Mouse (Mus musculus) embryo, embryonic 10 days (tissue): Measurements from ENCODE around the gene Gorasp1.

Source experiments
- DNase-seq: peaks from one replicate; pipeline ENCODE4 v3.0.0-alpha.2; 2015; ENCODE audit warnings: low spot score

Gorasp1 gene

DNA sequence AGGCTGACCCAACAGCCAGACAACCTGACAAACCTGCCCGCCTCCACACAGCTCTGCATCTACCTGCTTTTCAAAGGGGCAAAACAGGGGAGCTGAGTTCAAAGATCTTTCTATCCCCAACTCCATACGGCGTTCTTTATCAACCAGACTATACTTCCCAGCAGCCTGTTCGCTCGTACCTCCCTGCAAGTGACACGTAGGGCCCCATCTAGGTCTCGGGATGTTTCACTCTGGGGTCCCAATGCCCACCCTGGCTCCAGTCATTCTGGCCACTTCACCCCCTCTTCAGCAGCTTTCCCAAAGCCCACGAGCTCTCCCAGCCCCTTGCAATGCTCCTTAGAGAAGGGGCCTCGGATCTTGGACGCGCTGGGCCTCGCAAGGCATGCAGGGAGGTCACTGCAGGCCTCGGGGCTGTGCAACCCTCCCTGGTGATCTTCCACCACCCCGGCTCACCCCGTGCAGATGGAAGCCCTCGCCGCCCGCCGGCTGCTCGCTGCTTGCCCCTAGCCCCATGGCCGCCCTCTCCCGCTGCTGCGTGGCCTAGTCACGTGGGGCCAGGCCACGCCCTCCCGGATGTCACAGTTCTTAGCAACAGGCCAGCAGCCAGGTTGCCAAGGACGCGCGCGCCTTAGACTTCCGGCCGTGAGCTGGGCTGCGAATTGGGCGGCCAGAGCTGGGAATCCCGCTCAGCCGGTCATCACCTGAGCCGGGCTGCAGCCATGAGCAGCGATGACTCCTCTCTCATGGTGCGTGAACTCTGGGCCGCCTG lies at the start of gene Gorasp1, which contains the start of gene Ttc21a:
TSS of gene Gorasp1 (minus strand) at position 561 of the 769 bp plus-strand sequence.
TSS of gene Ttc21a (plus strand) at position 602 of the 769 bp plus-strand sequence.
- DNase-seq = peak; percentile 99

DNA sequence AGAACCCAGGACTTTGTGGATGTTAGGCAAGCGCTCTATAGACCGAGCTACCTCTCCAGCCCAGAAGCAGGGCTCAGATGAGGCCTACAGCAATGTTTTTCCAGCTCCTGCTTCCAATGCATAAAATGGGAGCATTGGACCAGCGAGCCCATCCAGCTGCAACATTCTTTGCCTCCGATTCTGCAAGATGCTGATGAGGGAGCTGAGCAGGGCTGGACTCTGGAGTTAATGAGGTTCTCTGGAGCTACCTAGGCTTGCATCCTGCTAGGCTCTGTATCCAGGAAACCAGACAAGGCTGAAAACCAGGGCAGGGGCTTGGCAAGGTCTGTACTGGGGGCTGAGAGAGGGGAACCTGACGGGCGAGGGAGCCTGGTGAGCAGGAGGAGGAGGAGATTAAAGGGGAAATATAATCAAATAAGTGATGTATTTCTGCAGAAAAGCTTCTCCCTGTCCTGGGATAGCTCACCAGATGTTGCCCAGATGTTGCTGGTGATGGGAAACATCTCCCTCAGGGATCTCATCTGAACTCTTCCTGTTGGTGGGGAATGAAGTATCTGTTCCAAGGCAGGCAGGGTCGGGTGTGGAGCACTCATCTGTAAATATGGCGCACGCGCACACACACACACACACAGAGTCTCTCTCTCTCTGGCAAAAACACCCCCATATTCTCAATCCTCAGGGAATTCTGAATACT lies 48.7 kb upstream of the Gorasp1 start:
- DNase-seq = no peak

DNA sequence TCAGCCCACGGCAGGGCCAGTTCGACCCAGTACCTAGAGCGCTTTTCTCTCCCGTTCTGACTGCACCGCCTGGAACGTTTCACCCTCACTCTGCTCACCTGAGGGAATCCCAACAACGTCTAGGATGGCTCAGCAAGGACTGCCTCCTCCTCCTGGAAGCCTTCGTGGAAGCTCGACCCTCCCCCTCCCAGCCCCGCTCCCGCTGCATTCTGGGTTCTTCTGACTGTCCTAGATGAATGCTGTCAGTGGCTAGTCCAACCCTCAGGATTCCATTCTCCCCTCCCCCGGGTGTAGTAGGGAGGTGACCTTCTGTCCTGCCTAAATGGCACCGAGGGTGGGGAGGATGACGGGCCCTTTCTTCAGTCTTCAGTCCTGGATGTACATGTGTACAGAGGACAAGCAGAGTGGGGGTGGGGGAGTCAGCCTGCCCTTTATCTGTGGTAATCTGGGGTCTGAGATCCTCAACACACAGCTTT lies 47.2 kb upstream of the Gorasp1 start, which contains the start of gene Csrnp1:
TSS of gene Csrnp1 (minus strand) at position 123 of the 476 bp plus-strand sequence.
- DNase-seq = peak; percentile 66

DNA sequence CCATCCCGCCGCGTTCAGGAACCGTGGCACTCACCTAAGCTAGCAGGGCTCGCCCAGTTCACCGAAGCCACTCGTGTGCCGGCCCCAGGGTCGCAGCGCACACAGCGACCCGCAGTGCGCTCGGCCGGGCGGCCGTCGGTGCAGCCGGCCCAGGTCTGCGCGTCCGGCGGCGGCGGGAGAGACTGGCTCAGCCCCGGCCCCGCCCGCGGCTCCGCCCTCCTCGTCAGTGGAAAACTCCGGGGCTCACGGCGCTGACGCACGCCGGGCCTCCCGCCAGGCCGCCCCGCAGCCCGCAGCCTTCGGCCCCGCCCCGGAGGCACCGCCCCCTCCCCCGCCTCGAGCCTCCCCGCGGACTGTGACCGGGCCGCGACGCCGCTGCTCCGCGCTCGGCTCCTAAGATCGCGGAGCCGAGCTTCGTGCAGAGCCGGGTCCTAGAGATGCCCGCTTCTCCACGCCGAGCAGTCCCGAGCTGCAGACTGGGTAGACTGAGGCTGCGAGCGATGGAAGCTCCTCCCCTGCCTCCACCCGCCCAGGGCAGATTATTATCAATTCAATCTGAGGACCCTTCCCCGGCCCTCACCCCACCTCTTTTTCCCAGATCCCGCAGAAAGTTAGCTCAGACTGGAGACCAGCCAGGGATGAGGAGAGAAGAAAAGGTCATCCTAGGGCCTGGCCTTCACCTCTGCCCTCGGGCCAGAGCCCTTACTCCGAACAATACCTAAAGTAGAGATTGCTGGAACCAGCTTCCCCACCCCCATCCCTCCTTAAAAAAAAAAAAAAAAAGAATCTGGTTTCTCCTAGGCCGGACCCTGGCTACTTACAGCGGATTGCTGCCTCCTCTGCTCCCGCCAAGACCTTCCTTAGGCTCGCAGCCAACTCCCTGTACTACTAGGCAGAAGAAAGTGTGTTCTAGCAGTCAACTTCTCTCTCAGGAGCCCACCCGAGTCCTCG lies 46.5 kb upstream of the Gorasp1 start:
- peak; percentile 84 for DNase-seq

DNA sequence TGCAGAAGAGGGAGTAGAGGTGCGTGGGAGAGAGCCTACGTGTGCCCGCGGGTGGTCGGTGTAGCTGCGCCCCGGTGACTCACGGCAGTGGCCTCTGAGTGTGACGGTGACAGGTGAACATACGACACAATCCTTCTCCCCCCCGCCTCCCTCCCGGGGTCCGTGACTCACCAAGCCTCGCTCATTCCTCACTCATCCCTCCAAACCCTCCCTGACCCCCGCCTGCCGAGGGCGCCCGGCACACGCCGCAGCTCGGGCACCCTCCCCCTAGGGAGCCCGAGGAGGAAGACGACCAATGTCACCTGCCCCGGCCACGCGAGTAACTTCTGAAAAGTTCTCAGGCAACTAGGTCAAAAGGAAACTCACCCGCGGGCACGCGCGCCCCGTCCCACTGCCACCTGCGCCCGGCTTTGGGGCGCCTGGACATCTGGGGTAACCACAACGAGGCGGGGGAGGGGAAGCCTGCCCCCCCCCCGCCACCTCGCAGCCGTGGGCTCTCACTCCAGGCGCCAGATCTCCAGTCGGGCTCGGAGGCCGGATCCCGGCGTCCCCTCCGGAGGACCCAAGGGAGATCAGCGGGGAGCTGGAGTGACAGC lies 45.7 kb upstream of the Gorasp1 start:
- no peak for DNase-seq

DNA sequence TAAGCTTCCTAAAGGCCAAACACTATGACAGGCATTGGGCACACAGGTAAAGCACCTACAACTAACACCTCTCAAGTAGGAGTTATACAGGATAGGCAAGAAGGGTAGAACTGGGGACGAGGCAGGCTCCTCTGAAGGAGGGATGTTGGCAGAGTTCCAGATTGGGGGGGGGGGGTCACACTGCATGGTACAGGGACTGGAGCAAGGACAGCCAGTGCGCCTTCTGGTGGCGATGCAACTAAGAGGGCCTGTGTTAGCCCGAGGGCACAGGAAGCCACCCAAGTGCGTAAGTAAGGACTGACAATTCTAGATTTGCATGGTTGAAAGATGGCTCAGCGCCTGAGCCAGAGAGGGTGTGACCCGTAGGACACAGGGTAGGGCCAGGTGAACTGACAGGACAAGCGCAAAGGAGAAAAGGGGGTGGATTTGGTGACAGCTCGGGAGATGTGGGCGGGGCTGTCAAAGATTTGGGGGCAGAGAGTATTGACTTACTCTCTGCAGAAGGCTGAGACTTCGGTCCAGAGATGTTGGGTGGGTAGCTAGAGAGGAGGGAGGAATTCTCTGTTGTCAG lies 45.0 kb upstream of the Gorasp1 start:
- DNase-seq = peak; percentile 71

DNA sequence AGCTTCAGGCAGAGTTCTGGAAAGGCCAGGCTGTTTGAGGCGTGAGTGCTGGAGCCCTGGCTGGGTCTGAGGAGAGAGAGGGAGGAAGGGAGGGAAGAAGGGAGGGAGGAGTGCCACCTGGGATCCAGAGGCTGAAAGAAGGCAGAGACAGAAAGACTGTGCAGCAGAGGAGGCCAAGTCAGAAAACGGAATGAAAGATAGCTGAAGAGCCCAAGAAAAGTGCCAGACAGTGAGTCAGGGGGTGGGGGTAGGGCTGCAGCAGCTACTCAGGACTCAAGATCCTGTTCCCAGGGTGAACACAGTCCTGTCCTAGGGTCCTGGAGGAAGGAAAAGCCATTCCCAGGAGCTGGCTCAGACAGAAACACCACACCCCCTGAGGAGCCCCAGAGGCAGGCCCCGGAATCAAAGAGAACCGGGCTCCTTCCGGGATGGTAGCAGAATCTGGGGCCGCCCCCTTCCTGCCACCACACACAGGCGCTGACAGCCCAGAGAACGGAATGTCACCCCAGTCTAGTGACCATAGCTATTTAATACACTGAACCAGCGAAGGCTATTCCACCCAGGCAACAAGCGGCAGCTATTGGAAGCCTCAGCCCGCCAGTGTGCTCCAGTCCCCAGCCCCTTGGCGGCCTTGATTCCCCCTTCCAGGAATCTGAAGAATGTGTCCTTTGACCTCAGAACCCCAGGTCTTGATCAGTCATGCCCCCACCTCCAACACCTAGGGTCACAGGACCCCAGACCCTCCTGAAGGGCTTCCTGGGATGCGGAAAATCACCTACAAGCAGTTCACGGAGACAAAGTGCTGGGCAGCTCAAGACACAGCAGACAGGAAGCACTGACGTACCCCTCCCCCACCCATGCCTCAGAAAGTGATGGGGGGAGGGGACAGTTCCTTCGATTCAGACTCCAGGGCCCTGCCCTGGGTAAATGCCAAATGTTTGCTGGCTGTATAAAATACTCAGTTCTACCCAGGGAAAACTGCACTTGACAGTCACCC lies 44.1 kb upstream of the Gorasp1 start:
- peak; percentile 82 for DNase-seq

DNA sequence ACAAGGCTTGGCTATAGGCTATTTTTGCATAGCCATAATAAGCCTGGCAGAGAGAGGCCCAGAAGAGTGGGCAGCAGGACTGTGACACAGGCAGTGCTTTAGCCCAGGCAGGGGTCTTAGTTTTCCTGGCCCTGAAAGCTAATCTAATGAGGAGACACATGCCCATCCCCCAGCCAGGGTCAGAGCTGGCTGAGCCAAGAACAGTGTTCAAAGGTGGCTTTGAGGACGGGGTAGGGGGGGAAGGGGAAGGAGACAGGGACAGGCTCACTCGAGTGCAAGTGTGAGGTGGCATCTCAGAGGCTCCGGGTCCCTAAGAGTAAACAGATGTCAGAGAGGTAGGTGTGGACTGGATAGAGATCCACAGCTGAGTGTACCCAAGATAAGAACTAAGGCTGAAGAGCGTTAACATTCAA lies 43.4 kb upstream of the Gorasp1 start:
- DNase-seq = peak; percentile 69

DNA sequence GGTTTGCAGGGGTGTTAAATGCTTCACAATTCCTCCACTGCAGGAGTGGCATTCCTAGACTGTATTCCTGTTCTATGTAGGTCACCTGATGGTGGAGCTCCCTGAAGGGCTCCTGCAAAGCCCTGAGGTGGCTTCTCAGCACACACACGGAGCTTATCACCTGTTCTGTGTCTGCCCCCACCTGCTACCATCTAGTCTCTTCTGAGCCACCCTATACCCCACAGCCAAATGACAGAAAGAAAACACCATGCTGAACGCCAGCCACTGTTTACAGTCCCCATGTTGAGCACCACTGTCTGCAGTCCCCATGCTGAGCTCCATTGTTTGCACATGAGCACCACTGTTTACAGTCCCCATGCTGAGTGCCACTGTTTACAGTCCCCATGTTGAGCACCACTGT lies 42.4 kb upstream of the Gorasp1 start:
- DNase-seq = no peak

DNA sequence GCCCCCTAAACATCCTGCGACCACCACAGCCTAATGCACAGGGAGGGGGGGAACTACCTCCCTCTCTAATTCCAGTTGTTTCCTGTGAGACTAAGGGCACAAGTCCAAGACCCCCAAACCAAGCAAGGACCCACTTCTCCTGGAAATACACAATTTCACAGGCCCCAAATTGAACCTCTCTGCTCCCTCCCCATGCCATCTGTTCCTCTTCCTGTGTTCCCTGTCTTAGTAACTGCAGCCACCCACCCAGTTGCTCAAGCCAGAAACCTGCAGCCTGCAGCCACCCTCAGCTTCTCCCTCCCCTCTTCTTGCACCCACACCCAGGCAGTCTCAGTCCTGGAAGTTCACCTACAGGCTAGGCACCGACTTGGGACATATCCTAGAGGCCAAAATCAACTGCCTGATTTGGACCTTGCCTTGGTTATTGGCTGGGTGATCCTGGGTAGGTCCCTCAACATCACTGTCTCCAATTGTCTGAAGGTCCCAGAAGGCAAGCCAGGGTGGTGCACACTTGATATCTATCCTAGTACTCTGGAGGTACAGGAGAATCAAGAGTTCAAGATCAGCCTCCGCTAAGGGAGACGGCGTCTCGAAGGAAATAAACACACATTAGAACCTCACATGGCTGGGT lies 41.6 kb upstream of the Gorasp1 start:
- DNase-seq = no peak

DNA sequence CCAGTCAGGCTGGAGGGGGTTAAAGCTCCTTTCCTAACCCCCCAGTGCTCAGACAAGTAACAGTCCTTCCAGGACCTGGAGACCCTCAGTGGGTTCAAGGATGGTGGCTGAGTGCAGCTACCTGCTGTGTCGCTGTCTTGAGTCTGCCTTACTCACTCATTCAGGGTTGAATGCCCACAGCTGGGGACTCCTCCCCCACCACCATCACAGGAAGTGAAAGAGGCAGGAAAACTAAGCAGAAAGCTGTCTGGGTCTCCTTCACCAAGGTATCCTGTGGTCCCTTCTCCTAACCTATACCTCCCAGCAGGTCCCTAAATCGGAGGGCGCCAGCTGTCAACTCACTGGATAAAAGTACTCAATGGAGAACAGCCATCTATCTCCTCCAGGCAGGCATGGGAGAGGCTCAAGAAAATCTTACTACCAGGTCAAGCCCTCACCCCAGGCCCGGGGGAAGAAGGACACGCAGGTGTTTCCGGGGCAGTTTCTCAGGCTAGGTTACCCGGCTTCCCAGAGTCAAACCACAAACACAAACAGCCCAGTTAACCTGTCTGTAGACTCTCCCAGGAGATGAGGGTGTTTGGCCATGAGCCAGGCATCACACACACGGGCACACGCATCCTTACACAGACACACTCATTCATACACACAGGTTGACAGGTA lies 40.9 kb upstream of the Gorasp1 start:
- no peak for DNase-seq

DNA sequence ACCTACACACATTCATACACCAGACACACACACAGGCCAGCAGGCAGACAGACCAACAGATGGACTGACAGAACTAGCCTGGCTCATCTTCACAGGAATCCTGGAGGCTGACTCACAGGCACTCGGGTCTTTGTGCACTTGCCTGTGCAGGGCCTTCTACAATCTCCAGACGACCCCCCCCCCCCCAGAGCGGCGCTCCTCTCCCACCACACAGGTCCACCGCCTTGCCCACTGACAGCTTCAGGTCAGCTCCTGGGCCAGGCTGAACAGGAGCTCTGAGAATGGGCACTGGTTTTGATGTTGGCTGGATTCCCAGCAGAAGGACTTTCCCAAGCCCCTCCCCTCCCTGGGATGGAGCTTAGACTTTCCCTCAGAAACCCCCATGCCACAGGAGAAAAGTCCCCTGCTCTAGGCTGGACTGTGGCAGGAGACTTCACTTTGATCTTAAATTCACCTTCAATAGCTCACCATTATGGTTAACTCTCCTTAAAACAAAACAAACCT lies 40.2 kb upstream of the Gorasp1 start:
- no peak for DNase-seq

DNA sequence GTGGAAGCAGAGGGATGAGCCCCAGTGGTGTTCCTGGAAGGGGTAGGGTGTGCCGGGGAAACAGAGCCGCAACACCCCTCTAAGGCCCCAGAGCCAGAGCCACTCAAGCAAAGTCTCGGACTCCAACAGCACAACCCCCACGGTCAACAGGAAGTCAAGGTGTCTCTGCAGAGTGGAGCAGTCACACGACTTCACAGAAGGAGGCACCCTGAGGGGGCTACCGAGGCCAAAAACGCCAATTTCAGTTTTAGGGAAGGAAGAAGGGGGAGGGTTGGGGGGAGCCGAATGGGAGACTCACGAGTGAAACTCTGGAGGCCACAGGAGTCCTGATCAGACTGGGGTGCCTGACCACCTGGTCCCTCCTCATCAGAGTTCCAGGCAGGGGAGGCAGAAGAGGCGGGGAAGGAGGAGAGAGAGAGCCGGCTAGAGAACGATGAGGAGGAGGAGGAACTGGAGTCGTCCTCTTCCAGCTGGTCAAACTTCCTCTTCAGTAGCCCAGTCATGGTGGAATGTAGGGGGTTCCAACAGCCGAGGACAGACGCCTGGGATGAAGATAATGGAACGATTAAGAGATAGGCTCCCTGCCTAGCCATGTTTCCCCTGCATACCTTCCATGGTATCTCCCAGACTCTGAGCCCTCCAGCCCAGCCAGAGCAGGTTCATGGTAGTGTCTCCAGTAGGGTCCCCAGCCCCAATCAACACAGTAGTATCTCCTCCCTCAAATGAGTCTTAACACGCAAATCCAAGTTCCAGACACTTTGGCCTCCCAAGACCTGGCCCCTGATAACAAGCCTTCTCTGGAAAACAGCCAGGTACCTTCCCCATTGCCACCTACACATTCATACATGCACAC lies 39.6 kb upstream of the Gorasp1 start:
- no peak for DNase-seq

DNA sequence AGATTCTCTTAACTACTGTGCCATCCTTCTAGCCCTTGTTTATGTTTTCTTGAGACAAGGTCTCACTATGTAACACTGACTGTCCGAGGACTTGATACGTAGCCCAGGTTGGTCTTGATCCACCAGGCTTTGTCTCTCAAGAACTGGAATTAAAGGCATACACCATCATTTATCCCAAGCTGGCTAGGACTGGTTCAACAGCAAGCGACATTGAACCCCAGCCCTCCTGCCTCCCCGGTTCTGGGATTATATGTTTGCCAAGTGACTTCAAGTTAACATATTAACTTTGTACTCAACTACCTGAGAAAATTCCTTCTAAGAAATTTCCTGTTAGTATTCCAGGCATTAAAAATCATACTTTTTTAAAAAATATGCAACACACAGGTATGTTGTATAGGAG lies 37.9 kb upstream of the Gorasp1 start:
- no peak for DNase-seq

DNA sequence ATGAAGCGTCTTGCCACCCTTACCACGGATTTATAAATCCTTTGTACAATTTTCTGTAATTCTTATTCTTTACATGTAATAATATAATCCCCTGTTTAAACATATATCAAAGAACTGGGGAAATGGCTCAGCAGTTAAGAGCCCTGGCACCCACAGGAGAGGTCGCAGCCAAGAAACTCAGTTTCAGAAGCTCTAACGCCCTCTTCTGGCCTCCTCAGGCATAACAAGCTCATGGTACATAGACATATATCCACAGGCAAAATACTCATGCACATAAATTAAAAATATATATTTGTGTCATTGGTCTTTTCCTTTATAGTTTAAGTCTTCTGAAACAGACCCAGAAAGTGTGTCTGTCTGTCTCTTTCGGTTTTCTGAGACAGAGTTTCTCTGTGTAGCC lies 37.2 kb upstream of the Gorasp1 start:
- no peak for DNase-seq

DNA sequence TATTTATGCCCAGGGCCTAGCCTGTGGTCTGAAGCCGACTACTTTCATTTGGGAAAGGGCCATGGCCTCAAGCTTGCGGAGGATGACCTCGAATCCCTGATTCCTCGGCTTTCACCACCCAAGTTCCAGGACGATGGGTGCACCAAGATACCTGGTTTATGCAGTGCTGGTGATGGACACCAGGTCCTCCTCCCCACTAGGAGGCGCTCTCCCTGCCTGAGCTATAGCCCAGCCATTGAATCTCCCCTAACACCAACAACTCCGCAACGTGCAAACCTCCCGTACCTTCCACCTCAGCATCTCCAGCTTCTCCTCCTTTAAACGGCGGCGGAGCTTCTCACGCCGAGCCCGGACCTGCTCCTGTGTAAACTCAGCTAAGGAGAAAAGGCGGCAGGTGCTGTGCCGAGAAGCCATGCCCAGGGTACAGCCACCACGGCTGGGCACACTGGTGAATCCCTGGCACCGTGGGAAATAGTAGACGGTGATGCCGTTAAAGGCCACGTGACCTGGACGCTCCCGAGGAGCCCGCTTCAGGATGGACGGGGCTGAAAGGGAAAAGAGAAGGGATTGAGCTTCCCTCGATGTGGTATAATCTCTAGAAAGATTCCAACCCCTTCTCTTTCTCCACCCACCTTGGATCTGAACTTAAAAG lies 36.6 kb upstream of the Gorasp1 start:
- DNase-seq = no peak

DNA sequence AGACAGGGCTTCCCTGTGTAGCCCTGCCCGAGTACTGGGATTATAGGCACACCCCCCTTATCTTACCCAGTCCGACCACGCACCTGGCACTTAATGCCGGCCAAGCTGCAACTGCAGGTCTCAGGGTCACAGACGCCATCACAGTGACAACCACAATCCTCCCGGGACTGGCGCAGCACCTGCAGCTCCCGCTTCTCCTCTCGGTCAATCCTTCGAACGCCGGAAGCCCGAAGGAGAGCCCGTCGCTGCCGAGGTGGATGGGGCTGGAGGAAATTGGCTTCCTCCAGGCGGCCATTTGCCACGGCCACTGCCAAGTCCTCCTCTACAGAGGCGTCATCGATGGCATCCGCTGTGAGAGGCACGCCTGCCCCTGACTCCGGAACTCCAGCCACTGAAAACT lies 35.9 kb upstream of the Gorasp1 start:
- no peak for DNase-seq
